Mouse (Mus musculus): ENCODE results near the gene Rnf123. TPM values are rescaled to one million over a fixed set of nuclear protein-coding genes. Genes with fewer than 3 reads are reported as not detected.

Rnf123 gene
- polyA plus RNA-seq, 2 experiments, result 88.2 to 146 TPM

- Histone ChIP-seq H3K9ac (replicated peaks) (no peak within 1 kb of the TSS), H3K27me3 (ENCODE audit: control insufficient read depth, insufficient read depth, low read length) (no peaks in the 10 kb centered on the region), H3K9me3 (ENCODE audit: control insufficient read depth, low read length) (no peaks in the 10 kb centered on the region), H3K4me3 (ENCODE audit: insufficient read depth in 1 of 2, low read depth in 2 of 2, low read length in 2 of 2) (no peak within 1 kb of the TSS), H3K36me3 (replicated peaks; ENCODE audit: control insufficient read depth, insufficient read depth, low read depth) (peaks cover 73% of the 10 kb centered on the region), H3K27ac (no peak within 1 kb of the TSS), H3K4me2 (ENCODE audit: low read depth) (peak within 1 kb of the TSS; percentile 35), H3K4me1 (replicated peaks; ENCODE audit: control insufficient read depth in 2 of 2, insufficient read depth in 2 of 2, low read length in 1 of 2) (peaks cover 10 to 20% of the 10 kb centered on the region in 2 experiments)
- peak; percentile 88 to 93 (median 90) for DNase-seq (ENCODE audit: low read depth in 3 of 3, low spot score in 3 of 3)
- ATAC-seq (ENCODE audit: insufficient read depth), result peak; percentile 28
- WGBS (ENCODE audit: insufficient replicate concordance), result 53% methylated on average over 20 of the region's 20 CpGs
- TF ChIP-seq CTCF (IDR thresholded peaks at IDR 0.05; ENCODE audit: low read depth) (peak; percentile 97), EP300 (IDR thresholded peaks at IDR 0.05; ENCODE audit: low read depth) (no peak)
These were observed 30.1 kb downstream of the Rnf123 start, which contains the start of gene Amigo3 for GRCm38 (mm10) chr9:108052885-108053664. Gene Amigo3, plus strand, starts transcription at chr9:108053159.

GRCm38 (mm10) chr9:108052411-108052810 lies 30.7 kb downstream of the Rnf123 start:
- DNase-seq (ENCODE audit: low read depth in 3 of 3, low spot score in 3 of 3), result no peak
- H3K4me1 ChIP-seq (replicated peaks; ENCODE audit: control insufficient read depth in 2 of 2, insufficient read depth in 2 of 2, low read length in 1 of 2), result peaks cover 17 to 27% of the 10 kb centered on the region in 2 experiments
- H3K9ac ChIP-seq (replicated peaks), result no peak overlapping the region
- peaks cover 67% of the 10 kb centered on the region for H3K36me3 ChIP-seq (replicated peaks; ENCODE audit: control insufficient read depth, insufficient read depth, low read depth)
- no peak for ATAC-seq (ENCODE audit: insufficient read depth)
- WGBS (ENCODE audit: insufficient replicate concordance), result 75% methylated on average over 7 of the region's 7 CpGs
- no peak for TF ChIP-seq EP300 (IDR thresholded peaks at IDR 0.05; ENCODE audit: low read depth)
- no peak for TF ChIP-seq CTCF (IDR thresholded peaks at IDR 0.05; ENCODE audit: low read depth)
- no peak overlapping the region for H3K27ac ChIP-seq
- H3K4me2 ChIP-seq (ENCODE audit: low read depth), result no peak overlapping the region
- H3K27me3 ChIP-seq (ENCODE audit: control insufficient read depth, insufficient read depth, low read length), result no peaks in the 10 kb centered on the region
- H3K9me3 ChIP-seq (ENCODE audit: control insufficient read depth, low read length), result no peaks in the 10 kb centered on the region
- no peak overlapping the region for H3K4me3 ChIP-seq (ENCODE audit: insufficient read depth in 1 of 2, low read depth in 2 of 2, low read length in 2 of 2)

GRCm38 (mm10) chr9:108051931-108052220 lies 31.3 kb downstream of the Rnf123 start:
- no peak overlapping the region for H3K4me2 ChIP-seq (ENCODE audit: low read depth)
- peaks cover 22 to 31% of the 10 kb centered on the region in 2 experiments for H3K4me1 ChIP-seq (replicated peaks; ENCODE audit: control insufficient read depth in 2 of 2, insufficient read depth in 2 of 2, low read length in 1 of 2)
- TF ChIP-seq EP300 (IDR thresholded peaks at IDR 0.05; ENCODE audit: low read depth), result no peak
- TF ChIP-seq CTCF (IDR thresholded peaks at IDR 0.05; ENCODE audit: low read depth), result no peak
- no peak overlapping the region for H3K9ac ChIP-seq (replicated peaks)
- H3K27ac ChIP-seq, result no peak overlapping the region
- H3K27me3 ChIP-seq (ENCODE audit: control insufficient read depth, insufficient read depth, low read length), result no peaks in the 10 kb centered on the region
- peaks cover 65% of the 10 kb centered on the region for H3K36me3 ChIP-seq (replicated peaks; ENCODE audit: control insufficient read depth, insufficient read depth, low read depth)
- ATAC-seq (ENCODE audit: insufficient read depth) (no peak), DNase-seq (ENCODE audit: low read depth in 3 of 3, low spot score in 3 of 3) (no peak)
- WGBS (ENCODE audit: insufficient replicate concordance), result 72% methylated on average over 4 of the region's 4 CpGs
- H3K9me3 ChIP-seq (ENCODE audit: control insufficient read depth, low read length), result no peaks in the 10 kb centered on the region
- no peak overlapping the region for H3K4me3 ChIP-seq (ENCODE audit: insufficient read depth in 1 of 2, low read depth in 2 of 2, low read length in 2 of 2)

GRCm38 (mm10) chr9:108051184-108051930 lies 31.8 kb downstream of the Rnf123 start:
- H3K9ac ChIP-seq (replicated peaks), result no peak overlapping the region

More at GRCm38 (mm10) chr9:108051184-108051930, 31.8 kb downstream of the Rnf123 start:
- no peak overlapping the region for H3K27ac ChIP-seq
- ATAC-seq (ENCODE audit: insufficient read depth), result no peak
- WGBS (ENCODE audit: insufficient replicate concordance), result 90% methylated on average over 15 of the region's 15 CpGs
- no peak for DNase-seq (ENCODE audit: low read depth in 3 of 3, low spot score in 3 of 3)
- peaks cover 22 to 36% of the 10 kb centered on the region in 2 experiments for H3K4me1 ChIP-seq (replicated peaks; ENCODE audit: control insufficient read depth in 2 of 2, insufficient read depth in 2 of 2, low read length in 1 of 2)
- peaks cover 64% of the 10 kb centered on the region for H3K36me3 ChIP-seq (replicated peaks; ENCODE audit: control insufficient read depth, insufficient read depth, low read depth)
- TF ChIP-seq CTCF (IDR thresholded peaks at IDR 0.05; ENCODE audit: low read depth) (no peak), EP300 (IDR thresholded peaks at IDR 0.05; ENCODE audit: low read depth) (no peak)
- H3K4me2 ChIP-seq (ENCODE audit: low read depth), result no peak overlapping the region
- no peak overlapping the region for H3K4me3 ChIP-seq (ENCODE audit: insufficient read depth in 1 of 2, low read depth in 2 of 2, low read length in 2 of 2)
- no peaks in the 10 kb centered on the region for H3K9me3 ChIP-seq (ENCODE audit: control insufficient read depth, low read length)
- H3K27me3 ChIP-seq (ENCODE audit: control insufficient read depth, insufficient read depth, low read length), result no peaks in the 10 kb centered on the region

Data from liver, embryonic 14.5 days (tissue).